Mouse (Mus musculus) stomach, postnatal 0 days (tissue): ENCODE results near the gene Hp.

Experiments used
- CTCF ChIP-seq: IDR thresholded peaks from 2 replicates; pipeline ENCODE4 v1.5.1; 2016; ENCODE audit warnings: antibody characterized with exemption, low read depth, mild to moderate bottlenecking, moderate library complexity
- EP300 ChIP-seq: optimal IDR thresholded peaks from 2 replicates; pipeline ENCODE3; 2016; ENCODE audit warnings: antibody characterized with exemption

DNA sequence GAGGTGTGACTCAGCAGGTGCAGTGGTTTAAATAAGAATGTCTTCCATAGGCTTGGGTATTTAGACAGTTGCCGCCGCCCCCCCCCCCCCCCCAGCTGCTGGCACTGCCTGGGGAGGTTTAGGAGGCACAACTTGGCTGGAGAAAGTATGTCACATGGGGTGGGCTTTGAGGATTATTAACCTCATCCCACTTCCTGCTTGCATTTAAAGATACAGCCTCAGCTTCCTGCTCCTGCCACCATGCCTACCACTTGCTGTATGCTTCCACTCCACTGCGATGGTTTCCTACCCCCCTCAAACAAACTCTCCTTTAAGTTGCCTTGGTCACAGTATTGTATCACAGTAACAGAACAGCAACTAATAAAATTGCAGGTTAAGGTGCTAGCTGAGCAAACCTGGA is 34.9 kb downstream of the Hp start:
- TF ChIP-seq CTCF = no peak
- no peak for TF ChIP-seq EP300
